Mouse (Mus musculus) left cerebral cortex, adult 11 months (tissue): Measurements from ENCODE around the gene Erap1.
"Not testable (repeated sequence)": the region's sequence is repeated elsewhere in the genome, so short reads cannot be mapped to it uniquely, and the experiment has no call there.

Experiments
- DNase-seq: peaks from one replicate; pipeline ENCODE4 v3.0.0; 2022; ENCODE audit warnings: low spot score

Erap1 gene

GRCm38 (mm10) chr13:74638793-74639711 is at the start of gene Erap1:
Gene Erap1, plus strand, starts transcription at chr13:74639568.
- DNase-seq = peak; percentile 23

- not testable (repeated sequence) for DNase-seq
These were observed 48.0 kb upstream of the Erap1 start for GRCm38 (mm10) chr13:74591401-74591821.

DNA sequence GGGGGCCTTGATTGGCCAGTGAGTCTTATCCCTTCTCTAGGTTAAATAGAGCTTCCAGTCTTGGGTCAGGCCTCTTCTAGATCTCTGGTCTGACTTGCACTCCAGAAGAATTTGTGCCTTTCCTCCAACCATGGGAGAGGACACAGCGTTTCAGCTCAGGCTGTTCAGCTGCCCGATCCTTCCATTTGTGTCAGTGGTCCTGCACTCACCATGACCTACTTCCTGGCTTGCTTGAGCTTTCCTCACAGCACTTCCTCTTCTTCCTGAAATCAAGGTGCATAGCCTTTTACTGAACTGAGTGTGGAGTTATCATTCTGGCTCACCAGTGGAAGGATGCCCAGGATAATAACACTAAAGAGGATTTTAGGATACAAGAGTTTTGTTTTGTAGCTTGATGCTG is 47.5 kb upstream of the Erap1 start:
- DNase-seq = not testable (repeated sequence)

GRCm38 (mm10) chr13:74597022-74597421 is 42.3 kb upstream of the Erap1 start:
- not testable (repeated sequence) for DNase-seq

GRCm38 (mm10) chr13:74601776-74602175 is 37.6 kb upstream of the Erap1 start:
- DNase-seq = not testable (repeated sequence)

DNA sequence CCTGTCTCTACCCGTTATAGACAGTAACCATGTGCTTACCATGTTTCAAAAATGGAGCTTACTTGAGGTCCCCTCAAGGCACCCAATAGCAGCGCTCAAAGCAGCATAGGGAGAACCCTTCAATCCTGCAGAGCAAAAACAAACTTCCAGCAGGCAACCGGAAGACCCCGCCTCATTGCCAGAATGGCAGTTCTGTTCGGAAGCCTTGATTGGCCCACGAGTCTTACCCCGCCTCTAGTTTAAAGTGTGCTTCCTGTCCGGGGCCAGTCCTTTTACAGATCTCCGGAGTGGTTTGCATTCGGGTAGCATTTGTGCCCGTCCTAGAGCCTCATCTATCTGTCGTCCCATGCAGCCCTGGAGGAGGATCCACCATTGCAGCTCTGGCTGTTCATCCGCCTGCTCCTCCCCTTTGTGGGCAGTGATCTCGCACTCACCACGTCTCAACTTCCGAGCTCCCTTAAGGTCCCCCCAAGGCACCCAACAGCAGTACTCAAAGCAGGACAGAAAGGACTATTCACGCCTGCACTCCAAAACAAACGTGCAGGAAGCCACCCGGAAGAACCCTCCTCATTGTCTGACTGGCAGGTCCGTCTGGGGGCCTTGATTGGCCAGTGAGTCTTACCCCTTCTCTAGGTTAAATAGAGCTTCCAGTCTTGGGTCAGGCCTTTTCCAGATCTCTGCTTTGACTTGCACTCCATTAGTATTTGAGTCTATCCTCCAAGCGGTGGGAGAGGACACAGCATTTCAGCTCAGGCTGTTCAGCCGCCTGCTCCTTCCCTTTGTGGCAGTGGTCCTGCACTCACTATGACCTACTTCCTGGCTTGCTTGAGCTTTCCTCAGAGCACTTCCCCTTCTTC is 22.0 kb upstream of the Erap1 start:
- DNase-seq = peak; percentile 78

DNA sequence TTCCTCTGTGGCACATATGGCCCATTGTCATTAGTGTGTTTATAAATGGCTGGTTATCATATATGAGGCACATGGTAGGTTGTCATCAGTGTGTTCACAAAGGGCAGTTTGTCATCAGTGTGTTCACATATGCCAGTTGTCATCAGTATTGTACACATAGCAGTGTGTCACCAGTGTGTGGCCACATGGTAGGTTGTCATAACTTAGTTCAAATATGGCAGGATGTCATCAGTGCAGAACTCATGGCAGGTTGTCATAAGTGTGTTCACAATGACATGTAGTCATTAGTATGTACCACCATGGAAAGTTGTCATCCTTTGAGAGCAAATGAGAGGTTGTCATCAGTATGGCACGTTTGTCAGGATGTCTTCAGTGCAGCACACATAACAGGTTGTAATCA is 7.0 kb upstream of the Erap1 start:
- no peak for DNase-seq

GRCm38 (mm10) chr13:74632857-74633256 is 6.5 kb upstream of the Erap1 start:
- no peak for DNase-seq

DNA sequence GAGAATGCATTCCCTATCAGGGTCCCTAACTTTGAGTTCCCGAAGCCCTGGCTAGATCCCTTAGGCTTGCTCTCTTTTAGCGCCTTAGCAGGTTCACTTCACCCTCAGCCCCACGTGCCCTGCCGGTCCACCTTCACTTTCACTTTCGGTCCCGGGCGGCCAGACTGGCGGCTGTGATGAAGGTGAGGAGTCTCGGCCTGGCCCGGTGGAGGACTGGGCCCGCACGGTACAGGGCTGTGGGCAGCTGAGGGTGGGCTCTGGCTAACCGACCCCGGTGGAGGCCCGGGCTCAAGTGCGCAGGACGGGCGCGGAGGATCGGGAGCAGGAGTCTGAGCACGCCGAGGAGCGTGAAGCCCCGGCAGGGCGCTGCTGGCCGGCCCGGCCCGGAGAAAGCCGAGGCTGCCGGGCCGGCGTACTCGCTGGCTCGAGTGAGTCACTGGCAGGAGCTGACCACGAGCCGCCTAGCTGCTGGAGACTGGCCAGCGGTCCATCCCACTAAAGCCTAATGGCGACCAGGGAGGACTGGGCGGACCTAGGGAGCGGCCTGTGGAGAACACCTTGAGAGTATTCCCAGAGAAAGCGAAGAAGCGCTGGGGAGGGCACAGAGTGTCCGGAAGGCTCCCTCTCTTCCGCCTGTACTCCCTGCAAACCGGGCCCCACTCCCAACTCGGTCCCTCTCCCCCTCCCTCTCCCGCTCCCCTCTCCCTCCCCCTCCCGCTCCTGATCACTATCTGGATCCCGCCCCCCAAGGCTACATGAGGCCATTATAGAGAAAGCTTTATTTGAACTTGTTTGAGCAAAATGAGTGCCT is 549 bp downstream of the Erap1 start:
- peak; percentile 29 for DNase-seq

- DNase-seq = not testable (repeated sequence)
These were observed 1.2 kb downstream of the Erap1 start for GRCm38 (mm10) chr13:74640523-74640920.

DNA sequence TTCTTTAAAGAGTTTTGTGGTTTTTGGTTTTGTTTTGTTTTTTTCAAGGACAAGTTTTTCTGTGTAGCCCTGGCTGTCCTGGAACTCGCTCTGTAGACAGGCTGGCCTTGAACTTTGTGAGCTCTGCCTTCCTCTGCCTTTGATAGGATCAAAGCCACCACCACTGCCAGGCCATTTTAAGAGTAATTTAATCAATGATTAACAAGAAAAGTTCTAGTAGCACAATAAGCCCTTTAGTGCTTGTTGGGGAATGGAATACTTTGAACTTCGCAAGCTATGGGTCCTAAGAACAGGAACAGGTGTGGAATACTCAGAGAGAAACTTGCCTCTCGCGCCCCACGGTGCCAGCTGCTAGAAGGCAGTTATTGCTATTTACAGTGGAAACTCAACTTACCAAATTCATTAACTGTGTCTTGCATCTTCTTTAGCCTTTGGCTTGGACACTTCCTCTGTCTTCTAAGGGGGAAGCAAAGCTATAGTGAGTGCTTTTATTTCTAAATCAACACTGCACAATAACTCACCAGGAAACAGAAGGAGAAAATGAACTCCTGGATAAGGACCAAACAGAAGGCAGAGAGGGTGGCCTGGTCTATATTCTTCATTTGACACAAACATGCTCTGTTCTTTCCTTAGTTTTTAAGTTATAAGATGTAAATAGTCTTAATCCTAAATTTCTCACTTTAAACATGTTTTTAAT is 56.3 kb downstream of the Erap1 start:
- DNase-seq = no peak

DNA sequence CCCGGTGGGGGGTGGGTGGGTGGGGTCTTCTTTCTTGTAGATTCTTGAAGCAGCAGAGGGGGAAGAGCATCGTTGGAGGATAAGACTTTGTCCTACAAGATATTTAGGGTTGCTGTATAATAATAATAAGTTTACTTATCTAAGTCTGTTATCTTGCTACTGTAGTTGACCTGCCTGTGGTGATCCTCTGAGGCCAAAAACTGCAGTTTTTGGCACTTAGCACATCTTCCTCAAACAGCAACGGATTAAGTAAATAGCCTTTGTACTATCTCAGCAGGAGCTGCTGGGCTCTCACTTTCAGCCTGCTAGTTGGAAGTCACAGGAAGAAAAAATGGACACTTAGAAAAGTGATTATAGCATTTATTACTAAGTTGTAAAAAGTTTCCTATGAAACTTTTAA is 56.9 kb downstream of the Erap1 start:
- no peak for DNase-seq

DNA sequence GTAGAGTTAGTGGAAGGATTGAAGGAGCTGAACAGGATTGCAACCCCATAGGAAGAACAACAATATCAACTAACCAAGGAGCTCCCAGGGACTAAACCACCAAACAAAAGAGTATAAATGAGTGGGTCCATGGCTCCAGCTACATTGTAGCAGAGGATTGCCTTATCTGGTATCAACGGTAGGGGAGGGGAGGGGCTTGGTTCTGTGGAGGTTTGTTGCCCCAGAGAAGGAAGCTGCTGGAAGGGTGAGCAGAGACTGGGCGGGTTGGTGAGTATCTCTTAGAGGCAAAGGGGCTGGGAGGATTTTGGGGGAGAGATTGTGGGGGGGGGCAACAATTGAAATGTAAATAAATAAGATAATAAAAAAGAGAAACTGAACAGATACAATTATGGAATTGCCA is 79.6 kb downstream of the Erap1 start:
- no peak for DNase-seq

DNA sequence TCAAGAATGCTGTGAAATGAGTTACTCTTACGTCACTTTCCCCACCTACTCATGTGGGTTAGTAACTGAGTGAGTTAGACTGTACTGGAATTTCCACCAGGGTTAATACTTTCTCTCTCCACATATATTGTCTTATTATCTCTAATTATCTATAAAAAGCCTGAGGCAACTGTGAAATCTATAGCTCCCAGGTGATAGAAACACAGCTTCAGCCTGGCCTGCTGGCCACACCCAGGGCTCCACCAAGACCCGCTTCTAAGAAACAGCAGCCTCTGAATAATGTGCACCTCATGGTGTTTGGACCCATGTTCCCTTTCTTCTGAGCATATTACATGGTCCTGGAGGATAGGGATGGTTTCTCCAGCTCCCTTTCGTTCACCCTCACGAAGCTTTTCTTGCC is 94.4 kb downstream of the Erap1 start:
- no peak for DNase-seq

DNA sequence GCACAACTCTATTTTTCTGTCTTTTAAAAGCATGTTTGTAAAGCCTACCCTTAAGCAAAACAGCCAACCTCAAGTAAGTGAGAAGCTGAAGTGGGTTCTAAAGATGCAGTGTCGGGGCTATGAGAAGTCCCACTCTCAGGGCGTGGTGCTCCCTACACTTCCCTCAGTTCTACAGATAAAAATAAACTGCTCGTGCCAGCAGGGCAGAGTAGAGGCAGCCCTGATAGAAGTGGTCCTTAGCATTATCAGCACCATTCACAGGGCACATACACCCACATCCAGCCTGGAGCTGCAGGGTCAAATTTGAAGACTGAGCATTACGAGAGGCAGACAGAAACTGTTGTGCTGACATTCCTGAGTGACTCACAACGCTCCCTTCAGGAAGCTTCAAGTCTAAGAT is 96.5 kb downstream of the Erap1 start:
- no peak for DNase-seq

- no peak for DNase-seq
These were observed 97.0 kb downstream of the Erap1 start for GRCm38 (mm10) chr13:74736396-74736795.
